Mouse (Mus musculus) olfactory bulb, adult 2 months (tissue): ENCODE data around the gene Mettl26.

Experiments
- CTCF ChIP-seq: fragments of 200-500 bp; IDR thresholded peaks from 2 replicates; pipeline ENCODE4 v1.5.1; 2012; ENCODE audit warnings: low read depth, mild to moderate bottlenecking, low read length, moderate library complexity; ENCODE audit not compliant: insufficient read depth
- POLR2A ChIP-seq: fragments of 200-500 bp; IDR thresholded peaks from 2 replicates; pipeline ENCODE4 v1.6.1; 2012; ENCODE audit warnings: mild to moderate bottlenecking, low read depth, low read length, moderate library complexity; ENCODE audit not compliant: insufficient read depth

DNA sequence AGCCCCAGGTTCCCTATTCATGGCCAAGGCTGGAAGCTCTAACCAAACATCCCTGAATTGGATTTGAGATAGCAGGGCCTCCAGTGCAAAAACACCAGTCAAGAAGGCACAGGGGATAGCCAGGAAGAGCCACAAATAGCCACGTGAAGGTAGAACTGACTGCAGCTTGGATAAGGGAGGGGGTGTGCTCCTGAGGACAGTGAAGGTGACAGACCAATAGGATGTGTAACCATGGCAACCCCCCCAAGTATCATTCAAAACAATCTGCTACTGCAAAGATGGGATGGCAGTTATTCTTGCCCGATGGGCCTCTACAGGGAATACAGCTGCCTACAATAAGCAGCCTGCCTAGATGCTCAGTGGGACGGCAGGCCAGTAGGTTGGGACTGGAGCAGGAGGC lies 37.3 kb upstream of the Mettl26 start:
- TF ChIP-seq CTCF: no peak
- TF ChIP-seq POLR2A: no peak
